Mouse (Mus musculus) bone marrow macrophage, adult 2 months (primary cell): ENCODE data around the gene Arsg.

ENCODE experiments used
- CTCF ChIP-seq: IDR thresholded peaks from 2 replicates; pipeline ENCODE4 v1.5.1; 2012; ENCODE audit warnings: low read depth, mild to moderate bottlenecking, low read length, moderate library complexity
- POLR2A ChIP-seq: IDR thresholded peaks from 2 replicates; pipeline ENCODE4 v1.6.1; 2012; ENCODE audit warnings: mild to moderate bottlenecking, low read depth, low read length, borderline replicate concordance

DNA sequence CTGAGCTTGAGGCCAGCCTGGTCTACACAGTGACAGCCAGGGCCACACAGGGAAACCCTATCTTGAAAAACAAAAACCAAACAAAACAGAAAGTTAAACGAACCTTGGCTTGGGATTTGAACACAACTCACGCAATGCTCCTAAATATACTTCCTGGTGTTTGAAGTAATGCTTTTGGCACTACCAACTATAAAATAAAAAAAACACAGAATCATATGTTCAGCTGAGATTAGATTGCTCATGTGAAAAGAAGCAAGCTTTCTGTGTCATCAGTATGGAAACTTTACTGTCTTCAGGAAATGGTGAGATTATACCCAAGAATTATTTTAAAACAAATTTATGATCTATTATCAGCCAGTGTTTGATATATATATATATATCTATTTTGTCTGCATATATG is 113.2 kb downstream of the Arsg start:
- TF ChIP-seq CTCF (no peak), POLR2A (no peak)
